Mouse (Mus musculus): ENCODE results near the gene Tab2. TPM values are rescaled to one million over a fixed set of nuclear protein-coding genes. Genes with fewer than 3 reads are reported as not detected.
"Not testable (repeated sequence)": the region's sequence is repeated elsewhere in the genome, so short reads cannot be mapped to it uniquely, and the experiment has no call there.

Gene Tab2
- polyA plus RNA-seq, 1 experiment from 2014 or later: 18.5 TPM

DNA sequence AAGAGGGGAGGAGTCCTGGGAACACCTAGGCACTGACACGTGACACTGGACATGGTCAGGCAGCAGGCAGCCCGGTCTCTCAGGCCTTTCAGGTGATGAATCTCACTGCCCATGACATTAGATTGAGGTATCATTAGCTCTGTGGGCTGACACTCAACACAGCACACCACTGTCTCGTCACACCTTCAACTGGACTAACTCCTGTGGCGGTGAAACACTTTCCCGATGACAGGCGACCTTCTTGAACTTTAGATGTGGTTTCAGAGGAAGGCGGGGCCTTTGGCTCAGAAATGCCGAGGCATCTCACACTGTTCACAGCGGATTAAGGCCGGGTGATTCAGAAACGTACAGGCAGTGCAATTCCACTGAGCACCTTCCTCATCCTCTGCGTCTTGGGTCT is 48.9 kb downstream of the Tab2 start:
- no peak overlapping the region for H3K4me2 ChIP-seq (ENCODE audit: low read depth, low read length)
- no peak for ATAC-seq (ENCODE audit: low read depth)
- WGBS: 65% methylated on average over 12 of the region's 12 CpGs

DNA sequence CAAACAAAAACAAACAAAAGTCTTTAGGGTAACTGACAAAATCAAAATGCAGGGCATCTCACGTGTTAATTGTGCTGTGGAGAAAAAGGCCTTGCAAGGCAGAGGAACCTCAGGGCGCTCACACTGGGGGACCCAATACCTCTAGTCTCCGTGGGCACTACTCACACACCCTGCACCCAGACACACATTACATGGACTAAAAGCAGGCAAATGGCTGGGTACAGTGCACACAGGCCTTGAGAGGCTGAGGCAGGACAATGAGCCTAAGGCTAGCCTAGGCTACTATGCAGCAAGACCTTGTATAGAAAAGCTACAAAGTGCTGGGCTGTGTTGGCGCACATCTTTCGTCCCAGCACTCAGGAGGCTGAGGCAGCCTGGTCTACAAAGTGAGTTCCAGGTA is 51.9 kb downstream of the Tab2 start:
- no peak for ATAC-seq (ENCODE audit: low read depth)
- Histone ChIP-seq H3K4me2 (ENCODE audit: low read depth, low read length) (no peak overlapping the region), H3K9ac (ENCODE audit: low read length) (no peak overlapping the region), H3K27ac (ENCODE audit: low read length) (no peak overlapping the region), H3K4me1 (replicated peaks; ENCODE audit: control insufficient read depth, insufficient read depth, low read length) (no peaks in the 10 kb centered on the region), H3K9me3 (ENCODE audit: control insufficient read depth, low read length) (no peaks in the 10 kb centered on the region), H3K27me3 (ENCODE audit: control insufficient read depth, insufficient read depth, low read depth, low read length) (no peaks in the 10 kb centered on the region), H3K4me3 (ENCODE audit: low read length) (no peak overlapping the region), H3K36me3 (ENCODE audit: control insufficient read depth, insufficient read depth, low read length) (peaks cover 41% of the 10 kb centered on the region)
- 92% methylated on average over 5 of the region's 5 CpGs for WGBS

More for the DNA sequence above, 48.9 kb downstream of the Tab2 start:
- Histone ChIP-seq H3K27me3 (ENCODE audit: control insufficient read depth, insufficient read depth, low read depth, low read length) (no peaks in the 10 kb centered on the region), H3K4me1 (replicated peaks; ENCODE audit: control insufficient read depth, insufficient read depth, low read length) (0 out of 2 replicates have a peak, but pooled peaks cover under 1% of the 10 kb centered on the region), H3K4me3 (ENCODE audit: low read length) (no peak overlapping the region), H3K9me3 (ENCODE audit: control insufficient read depth, low read length) (no peaks in the 10 kb centered on the region), H3K36me3 (ENCODE audit: control insufficient read depth, insufficient read depth, low read length) (peaks cover 32% of the 10 kb centered on the region), H3K9ac (ENCODE audit: low read length) (no peak overlapping the region), H3K27ac (ENCODE audit: low read length) (no peak overlapping the region)

DNA sequence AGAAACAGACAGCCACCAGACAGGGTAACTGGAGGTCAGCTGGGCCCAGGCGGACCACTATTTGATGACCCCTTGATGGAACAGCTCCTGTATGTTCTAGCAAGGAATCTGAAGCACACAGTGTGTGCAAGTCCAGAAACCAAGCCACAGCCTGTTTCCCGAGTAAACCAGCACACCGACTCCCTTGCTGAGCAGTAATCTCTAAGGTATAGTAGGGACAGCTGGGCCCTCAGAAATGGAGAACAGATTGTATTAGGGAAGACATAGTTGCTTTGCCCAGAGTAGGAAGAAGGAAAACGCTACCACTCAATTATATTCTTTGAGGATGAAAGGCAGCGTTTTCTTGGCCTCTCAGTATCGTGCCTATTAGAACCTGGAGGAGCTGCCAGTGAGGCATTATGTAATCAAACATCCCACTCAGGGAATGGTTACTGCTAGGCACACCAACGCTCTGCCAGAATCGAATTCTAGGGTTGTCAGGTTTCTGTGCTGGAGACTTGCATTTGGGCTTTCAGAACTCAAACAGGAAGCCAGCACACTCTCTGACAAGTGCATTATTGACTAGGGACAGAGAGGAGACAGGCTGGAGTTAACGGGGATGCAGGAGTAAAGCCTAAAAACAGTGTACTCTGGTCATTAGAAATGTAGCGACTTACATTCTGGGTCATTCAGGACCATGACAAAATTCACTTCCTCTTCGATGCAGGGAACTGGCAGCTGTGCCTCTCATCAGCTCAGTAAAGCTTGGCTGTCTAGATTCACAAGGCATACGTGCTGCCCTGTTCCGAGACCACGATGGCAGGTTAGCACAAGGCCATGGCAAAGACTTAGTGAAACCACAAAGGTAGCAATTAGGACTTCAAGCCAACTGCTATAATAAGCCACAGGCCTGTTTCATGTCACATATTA is 55.1 kb downstream of the Tab2 start:
- no peak overlapping the region for H3K27ac ChIP-seq (ENCODE audit: low read length)
- H3K4me1 ChIP-seq (replicated peaks; ENCODE audit: control insufficient read depth, insufficient read depth, low read length): no peaks in the 10 kb centered on the region
- 87% methylated on average over 14 of the region's 14 CpGs for WGBS
- no peaks in the 10 kb centered on the region for H3K9me3 ChIP-seq (ENCODE audit: control insufficient read depth, low read length)
- no peak overlapping the region for H3K4me3 ChIP-seq (ENCODE audit: low read length)
- no peaks in the 10 kb centered on the region for H3K27me3 ChIP-seq (ENCODE audit: control insufficient read depth, insufficient read depth, low read depth, low read length)
- H3K9ac ChIP-seq (ENCODE audit: low read length): no peak overlapping the region
- H3K4me2 ChIP-seq (ENCODE audit: low read depth, low read length): no peak overlapping the region
- peaks cover 25% of the 10 kb centered on the region for H3K36me3 ChIP-seq (ENCODE audit: control insufficient read depth, insufficient read depth, low read length)
- no peak for ATAC-seq (ENCODE audit: low read depth)

DNA sequence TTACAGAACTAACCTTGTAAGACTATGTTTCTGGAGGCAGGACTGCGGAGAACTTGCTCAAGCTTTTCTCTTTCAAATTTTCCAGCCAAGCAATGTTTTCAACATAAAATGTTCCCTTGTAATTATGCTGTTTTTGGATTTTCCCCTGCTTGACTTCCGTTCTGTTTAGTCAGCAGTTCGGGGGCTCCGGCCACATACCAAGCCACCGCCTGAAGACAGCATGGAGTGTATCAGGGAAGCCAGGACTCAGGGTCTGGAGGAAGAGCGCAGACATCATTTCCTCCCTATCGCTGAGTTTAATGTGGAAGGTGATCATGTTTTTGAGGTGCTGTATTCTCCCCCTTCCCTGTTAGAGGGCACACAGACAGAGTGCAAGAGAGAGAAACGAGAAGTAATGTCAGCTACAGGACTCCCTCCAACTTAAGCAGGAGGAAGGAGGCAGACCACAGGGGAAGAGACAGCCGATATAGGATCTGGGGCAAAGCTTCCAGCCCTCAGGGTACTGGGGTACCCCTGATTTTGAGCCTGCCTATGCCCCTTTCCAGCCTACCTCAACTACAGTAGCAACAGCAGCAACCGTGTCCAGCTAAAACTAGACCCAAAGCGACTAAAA is 67.7 kb downstream of the Tab2 start:
- ATAC-seq (ENCODE audit: low read depth): no peak
- Histone ChIP-seq H3K27me3 (ENCODE audit: control insufficient read depth, insufficient read depth, low read depth, low read length) (no peaks in the 10 kb centered on the region), H3K36me3 (ENCODE audit: control insufficient read depth, insufficient read depth, low read length) (no peaks in the 10 kb centered on the region), H3K27ac (ENCODE audit: low read length) (no peak overlapping the region), H3K4me1 (replicated peaks; ENCODE audit: control insufficient read depth, insufficient read depth, low read length) (no peaks in the 10 kb centered on the region), H3K4me2 (ENCODE audit: low read depth, low read length) (no peak overlapping the region), H3K9me3 (ENCODE audit: control insufficient read depth, low read length) (no peaks in the 10 kb centered on the region), H3K4me3 (ENCODE audit: low read length) (no peak overlapping the region), H3K9ac (ENCODE audit: low read length) (no peak overlapping the region)
- 77% methylated on average over 11 of the region's 11 CpGs for WGBS

DNA sequence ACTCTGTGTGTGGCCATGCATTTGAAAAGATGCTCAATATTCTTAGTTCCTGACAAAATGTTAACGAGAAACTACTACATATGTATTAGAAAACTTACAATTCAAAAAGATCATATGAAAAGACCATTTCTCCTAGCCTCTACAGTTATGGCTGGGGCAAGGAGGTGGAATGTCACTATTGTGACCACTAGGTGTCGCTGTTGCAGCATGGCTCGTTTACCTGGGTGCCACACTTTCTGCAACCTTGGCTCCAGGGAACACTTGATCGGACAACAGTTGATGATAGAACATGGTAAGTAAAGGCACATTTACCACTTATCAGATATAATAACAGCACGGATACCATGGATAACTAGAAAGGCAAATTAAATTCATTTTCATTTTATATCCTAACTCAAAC is 72.5 kb downstream of the Tab2 start:
- H3K4me1 ChIP-seq (replicated peaks; ENCODE audit: control insufficient read depth, insufficient read depth, low read length): no peaks in the 10 kb centered on the region
- 9% methylated on average over 5 of the region's 5 CpGs for whole genome bisulfite sequencing
- H3K9ac ChIP-seq (ENCODE audit: low read length): no peak overlapping the region
- peak; percentile 68 for ATAC-seq (ENCODE audit: low read depth)
- H3K27ac ChIP-seq (ENCODE audit: low read length): no peak overlapping the region
- no peak overlapping the region for H3K4me2 ChIP-seq (ENCODE audit: low read depth, low read length)
- H3K36me3 ChIP-seq (ENCODE audit: control insufficient read depth, insufficient read depth, low read length): no peaks in the 10 kb centered on the region
- no peaks in the 10 kb centered on the region for H3K27me3 ChIP-seq (ENCODE audit: control insufficient read depth, insufficient read depth, low read depth, low read length)
- no peaks in the 10 kb centered on the region for H3K9me3 ChIP-seq (ENCODE audit: control insufficient read depth, low read length)
- no peak overlapping the region for H3K4me3 ChIP-seq (ENCODE audit: low read length)

DNA sequence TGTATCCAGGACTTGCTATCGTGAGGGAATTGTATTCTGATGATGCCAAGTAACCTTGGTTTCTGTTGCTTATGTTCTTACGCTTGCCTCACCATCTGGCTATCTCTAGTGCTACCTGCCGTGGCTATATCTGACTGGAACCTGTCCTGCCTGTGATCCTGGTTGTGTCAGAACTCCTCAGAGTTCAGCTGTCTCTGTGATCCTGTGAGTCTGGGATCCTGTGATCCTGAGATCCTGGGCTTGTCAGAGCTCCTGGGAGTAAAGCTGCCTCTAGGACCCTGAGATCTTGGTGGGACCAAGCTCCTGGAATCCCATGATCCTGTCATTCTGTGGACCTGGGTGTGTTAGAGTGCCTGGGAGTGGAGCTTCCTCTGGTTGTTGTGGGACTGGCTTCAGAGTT is 74.1 kb downstream of the Tab2 start:
- no peaks in the 10 kb centered on the region for H3K27me3 ChIP-seq (ENCODE audit: control insufficient read depth, insufficient read depth, low read depth, low read length)
- WGBS: 85% methylated on average over 3 of the region's 3 CpGs
- no peak for ATAC-seq (ENCODE audit: low read depth)

DNA sequence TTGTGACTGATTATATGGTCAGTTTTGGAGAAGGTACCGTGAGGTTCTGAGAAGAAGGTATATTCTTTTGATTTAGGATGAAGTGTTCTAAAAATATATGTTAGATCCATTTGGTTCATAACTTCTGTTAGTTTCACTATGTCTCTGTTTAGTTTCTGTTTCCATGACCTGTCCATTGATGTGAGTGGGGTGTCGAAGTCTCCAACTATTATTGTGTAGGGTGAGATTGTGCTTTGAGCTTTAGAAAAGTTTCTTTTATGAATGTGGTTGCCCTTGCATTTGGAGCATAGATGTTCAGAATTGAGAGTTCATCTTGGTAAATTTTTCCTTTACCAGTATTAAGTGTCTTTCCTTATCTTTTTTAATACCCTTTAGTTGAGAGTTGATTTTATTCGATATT is 75.7 kb downstream of the Tab2 start:
- not testable (repeated sequence) for H3K27me3 ChIP-seq (ENCODE audit: control insufficient read depth, insufficient read depth, low read depth, low read length); H3K9ac ChIP-seq (ENCODE audit: low read length); ATAC-seq (ENCODE audit: low read depth); H3K4me3 ChIP-seq (ENCODE audit: low read length); H3K4me2 ChIP-seq (ENCODE audit: low read depth, low read length); H3K9me3 ChIP-seq (ENCODE audit: control insufficient read depth, low read length); H3K27ac ChIP-seq (ENCODE audit: low read length); H3K4me1 ChIP-seq (replicated peaks; ENCODE audit: control insufficient read depth, insufficient read depth, low read length); H3K36me3 ChIP-seq (ENCODE audit: control insufficient read depth, insufficient read depth, low read length)
- WGBS: 86% methylated on average over 3 of the region's 3 CpGs

More for the DNA sequence above, 74.1 kb downstream of the Tab2 start:
- H3K27ac ChIP-seq (ENCODE audit: low read length): no peak overlapping the region
- no peaks in the 10 kb centered on the region for H3K9me3 ChIP-seq (ENCODE audit: control insufficient read depth, low read length)
- no peak overlapping the region for H3K4me2 ChIP-seq (ENCODE audit: low read depth, low read length)
- no peak overlapping the region for H3K9ac ChIP-seq (ENCODE audit: low read length)
- H3K4me1 ChIP-seq (replicated peaks; ENCODE audit: control insufficient read depth, insufficient read depth, low read length): no peaks in the 10 kb centered on the region
- no peak overlapping the region for H3K4me3 ChIP-seq (ENCODE audit: low read length)
- no peaks in the 10 kb centered on the region for H3K36me3 ChIP-seq (ENCODE audit: control insufficient read depth, insufficient read depth, low read length)

DNA sequence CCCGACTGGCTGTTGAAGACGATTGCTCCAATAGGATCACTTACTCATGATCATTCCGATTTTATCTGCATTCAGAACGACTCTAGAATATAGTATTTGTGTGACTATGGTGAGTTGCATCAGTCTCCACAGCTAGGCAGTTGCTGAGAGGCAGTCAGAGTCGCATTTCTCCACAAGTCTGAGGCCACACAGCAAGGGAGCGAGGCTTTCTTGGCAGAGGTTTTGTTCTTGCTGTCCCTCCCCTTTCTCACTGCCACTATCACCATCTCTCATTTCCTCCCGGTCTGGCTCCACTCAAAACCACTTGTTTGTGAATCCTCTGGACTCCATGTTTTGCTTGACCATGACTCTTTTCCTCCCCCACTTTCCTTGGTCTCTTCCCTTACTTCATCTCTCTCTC is 81.8 kb downstream of the Tab2 start:
- no peak overlapping the region for H3K4me3 ChIP-seq (ENCODE audit: low read length)
- 0 out of 2 replicates have a peak, but pooled peaks cover 5% of the 10 kb centered on the region for H3K4me1 ChIP-seq (replicated peaks; ENCODE audit: control insufficient read depth, insufficient read depth, low read length)
- 57% methylated on average over 7 of the region's 7 CpGs for WGBS
- ATAC-seq (ENCODE audit: low read depth): peak; percentile 86
- no peaks in the 10 kb centered on the region; the same call in 1 of the 2 replicates for H3K27me3 ChIP-seq (ENCODE audit: control insufficient read depth, insufficient read depth, low read depth, low read length)
- H3K27ac ChIP-seq (ENCODE audit: low read length): no peak overlapping the region
- H3K36me3 ChIP-seq (ENCODE audit: control insufficient read depth, insufficient read depth, low read length): no peaks in the 10 kb centered on the region
- no peaks in the 10 kb centered on the region for H3K9me3 ChIP-seq (ENCODE audit: control insufficient read depth, low read length)
- no peak overlapping the region for H3K9ac ChIP-seq (ENCODE audit: low read length)
- H3K4me2 ChIP-seq (ENCODE audit: low read depth, low read length): no peak overlapping the region

DNA sequence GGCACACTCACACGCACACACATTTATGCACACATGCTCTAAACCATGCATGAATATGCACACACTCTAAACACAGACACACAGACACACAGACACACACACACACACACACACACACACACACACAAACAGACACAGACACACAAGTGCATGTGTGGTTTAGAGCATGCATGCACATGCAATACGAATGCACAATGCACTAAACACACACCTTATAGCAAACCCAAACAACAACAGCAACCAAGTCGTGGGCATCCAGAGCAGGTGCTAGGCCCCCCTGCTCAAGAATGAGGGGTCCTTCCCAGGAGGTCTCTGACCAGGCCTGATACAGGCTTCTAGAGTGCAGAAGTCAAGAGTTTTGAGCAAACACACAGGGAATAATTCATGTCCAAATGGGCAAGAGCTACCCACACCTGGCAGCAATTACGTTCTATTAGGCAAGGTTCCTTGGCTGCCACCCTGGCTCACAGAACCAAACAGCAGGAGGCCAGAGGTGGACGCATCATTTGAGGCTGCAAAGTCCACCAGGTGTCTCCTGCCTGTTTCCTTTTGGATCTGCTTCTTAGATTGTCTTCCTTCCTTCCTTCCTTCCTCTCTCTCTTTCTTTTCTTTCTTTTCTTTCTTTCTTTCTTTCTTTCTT is 84.5 kb downstream of the Tab2 start:
- peaks cover 19% of the 10 kb centered on the region for H3K27me3 ChIP-seq (ENCODE audit: control insufficient read depth, insufficient read depth, low read depth, low read length)
- ATAC-seq (ENCODE audit: low read depth): no peak
- H3K9me3 ChIP-seq (ENCODE audit: control insufficient read depth, low read length): no peaks in the 10 kb centered on the region
- no peak overlapping the region for H3K4me2 ChIP-seq (ENCODE audit: low read depth, low read length)
- no peak overlapping the region for H3K4me3 ChIP-seq (ENCODE audit: low read length)
- 71% methylated on average over 5 of the region's 5 CpGs for WGBS
- no peak overlapping the region for H3K9ac ChIP-seq (ENCODE audit: low read length)
- H3K4me1 ChIP-seq (replicated peaks; ENCODE audit: control insufficient read depth, insufficient read depth, low read length): peaks cover 9% of the 10 kb centered on the region; the same call in 1 of the 2 replicates
- no peak overlapping the region for H3K27ac ChIP-seq (ENCODE audit: low read length)
- H3K36me3 ChIP-seq (ENCODE audit: control insufficient read depth, insufficient read depth, low read length): no peaks in the 10 kb centered on the region

Measured in lung, embryonic 16.5 days (tissue).